Mouse (Mus musculus): Measurements from ENCODE around the gene Dpm3.

DNA sequence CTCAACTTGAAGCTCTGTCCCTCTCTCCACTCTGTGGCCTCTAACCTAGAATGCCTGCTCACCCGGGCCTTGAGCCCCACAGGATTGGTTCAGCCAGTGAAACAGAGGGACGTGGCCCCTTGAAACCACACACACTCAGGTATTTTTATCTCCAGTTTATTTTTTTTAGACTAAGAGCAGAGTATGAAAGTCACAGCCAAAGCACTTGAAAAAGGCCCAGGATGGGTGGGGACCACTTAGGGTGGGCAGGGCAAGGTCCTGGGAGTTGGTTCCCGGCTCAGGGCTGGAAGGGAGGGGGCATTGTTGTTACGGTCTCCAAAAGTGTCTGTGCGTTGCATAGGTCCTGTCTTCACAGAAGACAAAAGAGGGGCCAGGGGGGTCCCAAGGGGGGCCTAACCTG lies 55.2 kb downstream of the Dpm3 start:
- TF ChIP-seq POLR2A (IDR thresholded peaks at IDR 0.05; ENCODE audit: low read depth, low read length) (no peak), CTCF (conservative IDR thresholded peaks at IDR 0.05 in 1 of 2, IDR thresholded peaks at IDR 0.05 in 1 of 2; ENCODE audit: low read depth in 2 of 2, low read length in 2 of 2) (no peak), E2F4 (IDR thresholded peaks at IDR 0.05; ENCODE audit: insufficient replicate concordance, low read depth, low read length) (no peak), HCFC1 (IDR thresholded peaks at IDR 0.05; ENCODE audit: low read depth, low read length) (no peak), JUND (conservative IDR thresholded peaks at IDR 0.05; ENCODE audit: low read depth, low read length) (no peak), POLR2AphosphoS2 (IDR thresholded peaks at IDR 0.05; ENCODE audit: low read depth, low read length) (no peak)

All from CH12.LX (cell line).